ENCODE assay signal across 13 mouse cellular contexts in genomic region chr5:66191185-66191503, GRCm38 (mm10).
"Had no signal": no experiment of that assay in that cellular context is flagged by ENCODE, and none has a peak within 500 bp of the region (broad histone marks: within the 10 kb centered on the region; RNA-seq: fewer than 3 reads in every experiment).

No protein-coding gene starts in this region.

- H3K9ac ChIP-seq: liver, embryonic 14.5 days; lung, embryonic 14.5 days; midbrain, embryonic 12.5 days; neural tube, embryonic 13.5 days; neural tube, embryonic 15.5 days; stomach, embryonic 15.5 days had no signal

- ATAC-seq: midbrain, embryonic 16.5 days had no signal

- H3K27ac ChIP-seq: liver, embryonic 14.5 days; midbrain, embryonic 10.5 days; midbrain, embryonic 12.5 days; neural tube, embryonic 13.5 days; neural tube, embryonic 15.5 days; stomach, embryonic 15.5 days had no signal

- H3K27me3 ChIP-seq: midbrain, embryonic 12.5 days; neural tube, embryonic 13.5 days; neural tube, embryonic 15.5 days; stomach, embryonic 15.5 days had no signal

- DNase-seq: lung, embryonic 14.5 days; midbrain, embryonic 14.5 days; right cerebral cortex, postnatal 14 days; thymus, adult 2 months; thymus, postnatal 4 days had no signal

- H3K4me3 ChIP-seq: midbrain, embryonic 10.5 days; midbrain, embryonic 12.5 days; myocyte; neural tube, embryonic 13.5 days; neural tube, embryonic 15.5 days; stomach, embryonic 15.5 days had no signal

- H3K4me1 ChIP-seq: midbrain, embryonic 10.5 days; midbrain, embryonic 12.5 days; neural tube, embryonic 13.5 days; neural tube, embryonic 15.5 days; stomach, embryonic 15.5 days had no signal

- H3K9me3 ChIP-seq: midbrain, embryonic 10.5 days; midbrain, embryonic 12.5 days; neural tube, embryonic 13.5 days; neural tube, embryonic 15.5 days; stomach, embryonic 15.5 days had no signal

- H3K36me3 ChIP-seq: midbrain, embryonic 10.5 days; midbrain, embryonic 12.5 days; neural tube, embryonic 13.5 days; neural tube, embryonic 15.5 days; stomach, embryonic 15.5 days had no signal

- H3K4me2 ChIP-seq: lung, embryonic 14.5 days; midbrain, embryonic 12.5 days; neural tube, embryonic 13.5 days; neural tube, embryonic 15.5 days; stomach, embryonic 15.5 days had no signal
